Mouse (Mus musculus) stomach, embryonic 14.5 days (tissue): ENCODE measurements at regions not wholly inside any gene's neighbourhood (a gene's known extent, or its start where the extent isn't known, plus 50 kb on each side); places are given as distances from the start of the nearest gene placed in this dataset.

ENCODE experiments used
- ATAC-seq: fragments of 200-750 bp; cut with Nextera tagmentation; 2 replicates; pipeline ENCODE4 v1.8.0; 2017; ENCODE audit warnings: low read depth, moderate TSS enrichment; ENCODE audit not compliant: insufficient number of reproducible peaks, insufficient read depth, low FRiP score
- H3K27ac ChIP-seq: fragments of 300-500 bp; sonication (generic); 2 replicates; pipeline ENCODE4 v1.5.1; 2014; ENCODE audit warnings: mild to moderate bottlenecking, low read length, moderate library complexity, mixed read lengths
- H3K27me3 ChIP-seq: fragments of 300-500 bp; sonication (generic); 2 replicates; pipeline ENCODE4 v1.6.1; 2014; ENCODE audit warnings: low read length, control low read depth, mixed read lengths; ENCODE audit not compliant: control insufficient read depth, insufficient read depth
- H3K36me3 ChIP-seq: fragments of 300-500 bp; sonication (generic); 2 replicates; pipeline ENCODE4 v1.6.1; 2014; ENCODE audit warnings: mild to moderate bottlenecking, control low read depth, low read length, moderate library complexity, mixed read lengths; ENCODE audit not compliant: control insufficient read depth, insufficient read depth
- H3K4me1 ChIP-seq: fragments of 300-500 bp; sonication (generic); 2 replicates; pipeline ENCODE4 v1.6.1; 2014; ENCODE audit warnings: low read length, control low read depth, mixed read lengths; ENCODE audit not compliant: control insufficient read depth, insufficient read depth
- H3K4me2 ChIP-seq: fragments of 300-500 bp; sonication (generic); replicated peaks from 2 replicates; pipeline ENCODE4 v1.6.1; 2014; ENCODE audit warnings: low read depth, low read length, control low read depth
- H3K4me3 ChIP-seq: fragments of 300-500 bp; sonication (generic); 2 replicates; pipeline ENCODE4 v1.5.1; 2014; ENCODE audit warnings: low read depth, low read length, control low read depth
- H3K9ac ChIP-seq: fragments of 300-500 bp; sonication (generic); replicated peaks from 2 replicates; pipeline ENCODE4 v1.6.1; 2014; ENCODE audit warnings: low read depth, mild to moderate bottlenecking, control low read depth, low read length, moderate library complexity, mixed read lengths
- H3K9me3 ChIP-seq: fragments of 300-500 bp; sonication (generic); 2 replicates; pipeline ENCODE4 v1.6.1; 2016; ENCODE audit warnings: low read depth, low read length, control low read depth; ENCODE audit not compliant: control insufficient read depth
- WGBS: fragments of 180-500 bp; shearing (Covaris S2); extraction: QIAGEN DNeasy Blood & Tissue Kit; methylation state at CpG from one replicate; pipeline ENCODE4 v1.1.7; 2014; 5-methylcytosine and 5-hydroxymethylcytosine counted together

- Histone ChIP-seq H3K27ac (no peak overlapping the region), H3K4me1 (no peaks in the 10 kb centered on the region), H3K4me3 (no peak overlapping the region), H3K9ac (no peak overlapping the region), H3K9me3 (no peaks in the 10 kb centered on the region), H3K27me3 (no peaks in the 10 kb centered on the region), H3K36me3 (no peaks in the 10 kb centered on the region), H3K4me2 (no peak overlapping the region)
- 57% methylated on average over 8 of the region's 8 CpGs for WGBS
- ATAC-seq, result no peak
Observed at GRCm38 (mm10) chr6:111621684-111622480, 651.7 kb upstream of the Lmcd1 start.

GRCm38 (mm10) chr6:111622481-111623139, 650.9 kb upstream of the Lmcd1 start:
- no peak for ATAC-seq
- WGBS, result 80% methylated on average over 7 of the region's 7 CpGs
- no peaks in the 10 kb centered on the region for H3K27me3 ChIP-seq
- H3K9me3 ChIP-seq, result no peaks in the 10 kb centered on the region
- H3K27ac ChIP-seq, result no peak overlapping the region
- H3K36me3 ChIP-seq, result no peaks in the 10 kb centered on the region
- H3K4me3 ChIP-seq, result no peak overlapping the region
- H3K4me2 ChIP-seq, result no peak overlapping the region
- no peak overlapping the region for H3K9ac ChIP-seq
- H3K4me1 ChIP-seq, result no peaks in the 10 kb centered on the region

GRCm38 (mm10) chr6:111623140-111623497, 650.4 kb upstream of the Lmcd1 start:
- no peaks in the 10 kb centered on the region for H3K36me3 ChIP-seq
- no peak overlapping the region for H3K4me2 ChIP-seq
- ATAC-seq, result no peak
- H3K27me3 ChIP-seq, result no peaks in the 10 kb centered on the region
- H3K4me1 ChIP-seq, result no peaks in the 10 kb centered on the region
- WGBS, result 96% methylated on average over 4 of the region's 4 CpGs
- no peak overlapping the region for H3K27ac ChIP-seq
- no peak overlapping the region for H3K9ac ChIP-seq
- H3K9me3 ChIP-seq, result no peaks in the 10 kb centered on the region
- H3K4me3 ChIP-seq, result no peak overlapping the region

GRCm38 (mm10) chr6:111625501-111625900, 648.1 kb upstream of the Lmcd1 start:
- Histone ChIP-seq H3K4me3 (no peak overlapping the region), H3K9me3 (no peaks in the 10 kb centered on the region), H3K9ac (no peak overlapping the region), H3K4me2 (no peak overlapping the region), H3K27me3 (no peaks in the 10 kb centered on the region), H3K4me1 (no peaks in the 10 kb centered on the region), H3K36me3 (no peaks in the 10 kb centered on the region), H3K27ac (no peak overlapping the region)
- ATAC-seq, result no peak

GRCm38 (mm10) chr6:111652736-111653135, 620.8 kb upstream of the Lmcd1 start:
- ATAC-seq, result no peak
- no peaks in the 10 kb centered on the region for H3K27me3 ChIP-seq
- no peak overlapping the region for H3K9ac ChIP-seq
- no peak overlapping the region for H3K4me2 ChIP-seq
- H3K27ac ChIP-seq, result no peak overlapping the region
- no peaks in the 10 kb centered on the region for H3K36me3 ChIP-seq
- no peaks in the 10 kb centered on the region for H3K9me3 ChIP-seq
- H3K4me1 ChIP-seq, result no peaks in the 10 kb centered on the region
- H3K4me3 ChIP-seq, result no peak overlapping the region
- WGBS, result 94% methylated on average over 3 of the region's 3 CpGs

GRCm38 (mm10) chr6:111659957-111660356, 613.6 kb upstream of the Lmcd1 start:
- Histone ChIP-seq H3K4me2 (no peak overlapping the region), H3K9me3 (no peaks in the 10 kb centered on the region), H3K4me1 (no peaks in the 10 kb centered on the region), H3K4me3 (no peak overlapping the region), H3K9ac (no peak overlapping the region), H3K36me3 (no peaks in the 10 kb centered on the region), H3K27me3 (no peaks in the 10 kb centered on the region), H3K27ac (no peak overlapping the region)
- ATAC-seq, result no peak
- whole genome bisulfite sequencing, result 58% methylated on average over 2 of the region's 2 CpGs

GRCm38 (mm10) chr6:111664603-111665002, 609.0 kb upstream of the Lmcd1 start:
- no peaks in the 10 kb centered on the region for H3K36me3 ChIP-seq
- no peak overlapping the region for H3K4me3 ChIP-seq
- no peak overlapping the region for H3K27ac ChIP-seq
- no peak for ATAC-seq
- H3K9ac ChIP-seq, result no peak overlapping the region
- H3K4me2 ChIP-seq, result no peak overlapping the region
- no peaks in the 10 kb centered on the region for H3K4me1 ChIP-seq
- no peaks in the 10 kb centered on the region for H3K9me3 ChIP-seq
- no peaks in the 10 kb centered on the region for H3K27me3 ChIP-seq

GRCm38 (mm10) chr6:111684911-111685310, 588.6 kb upstream of the Lmcd1 start:
- no peak for ATAC-seq
- Histone ChIP-seq H3K36me3 (no peaks in the 10 kb centered on the region), H3K9me3 (no peaks in the 10 kb centered on the region), H3K4me2 (no peak overlapping the region), H3K27ac (no peak overlapping the region), H3K9ac (no peak overlapping the region), H3K27me3 (no peaks in the 10 kb centered on the region), H3K4me3 (no peak overlapping the region), H3K4me1 (no peaks in the 10 kb centered on the region)
- 73% methylated on average over 2 of the region's 2 CpGs for WGBS

- no peak overlapping the region for H3K4me2 ChIP-seq
- H3K4me3 ChIP-seq, result no peak overlapping the region
- WGBS, result 79% methylated on average over 1 of the region's 1 CpGs
- H3K9me3 ChIP-seq, result no peaks in the 10 kb centered on the region
- no peak for ATAC-seq
- H3K27ac ChIP-seq, result no peak overlapping the region
- H3K36me3 ChIP-seq, result no peaks in the 10 kb centered on the region
- no peaks in the 10 kb centered on the region for H3K27me3 ChIP-seq
- H3K4me1 ChIP-seq, result no peaks in the 10 kb centered on the region
- no peak overlapping the region for H3K9ac ChIP-seq
Observed at GRCm38 (mm10) chr6:111702864-111703263, 570.7 kb upstream of the Lmcd1 start.
